Mouse (Mus musculus): Measurements from ENCODE around the gene Ttc41.
"Not testable (repeated sequence)": the region's sequence is repeated elsewhere in the genome, so short reads cannot be mapped to it uniquely, and the experiment has no call there.

DNA sequence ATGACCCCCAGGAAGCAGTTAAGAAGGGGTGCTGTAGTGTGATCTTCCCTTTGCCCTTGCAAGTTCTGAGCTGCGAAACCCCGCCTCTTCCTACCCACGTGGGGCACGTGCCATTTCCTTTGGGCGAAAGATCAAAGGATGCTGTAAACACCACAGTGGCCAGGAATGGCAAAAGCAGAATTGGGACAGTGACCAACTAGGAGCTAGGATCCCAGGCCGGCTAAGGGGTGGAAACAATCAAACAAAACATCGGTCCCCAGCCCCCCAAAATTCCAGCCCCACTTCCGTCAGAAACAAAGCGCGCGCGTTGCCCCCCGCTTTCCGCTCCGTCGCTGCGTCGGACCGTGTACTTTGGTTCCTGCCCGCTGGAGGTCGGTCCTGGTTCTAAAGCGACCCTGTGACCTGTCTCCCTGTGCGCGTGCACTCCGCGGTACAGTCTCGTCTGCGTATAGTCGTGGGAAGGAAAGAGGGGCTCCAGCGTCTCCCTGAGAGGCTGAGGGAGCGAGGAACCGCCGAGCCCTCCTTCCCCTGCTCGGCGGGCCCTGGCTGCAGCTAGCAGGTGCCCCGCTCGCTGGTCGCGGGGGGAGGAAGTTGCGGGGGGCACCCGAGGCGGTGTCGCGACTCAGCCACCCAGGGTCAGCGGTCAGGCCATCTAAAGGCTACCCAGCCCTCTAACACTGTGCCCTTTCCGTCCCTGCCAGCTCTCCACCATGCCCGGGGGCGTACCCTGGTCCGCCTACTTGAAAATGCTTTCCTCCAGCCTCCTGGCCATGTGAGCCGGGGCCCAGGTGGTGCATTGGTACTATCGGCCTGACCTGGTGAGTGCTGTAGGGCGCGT is 20.2 kb upstream of the Ttc41 start:
- TF ChIP-seq GATA1, TAL1 (IDR thresholded peaks at IDR 0.05; ENCODE audit: low read length): not testable (repeated sequence)
